Mouse (Mus musculus): ENCODE results near the gene Cdk8. TPM values are rescaled to one million over a fixed set of nuclear protein-coding genes. Genes with fewer than 3 reads are reported as not detected.

Cdk8 gene
- total RNA-seq, 2 experiments from 2014 or later: 42.7 to 50.6 TPM

GRCm38 (mm10) chr5:146234336-146234735 lies 3.3 kb downstream of the Cdk8 start:
- DNase-seq: no peak

GRCm38 (mm10) chr5:146238274-146238673 lies 7.2 kb downstream of the Cdk8 start:
- no peak for DNase-seq

GRCm38 (mm10) chr5:146240771-146241170 lies 9.7 kb downstream of the Cdk8 start:
- no peak for DNase-seq

- no peak for DNase-seq
Measured at GRCm38 (mm10) chr5:146241202-146241601, 10.2 kb downstream of the Cdk8 start.

GRCm38 (mm10) chr5:146245193-146245592 lies 14.2 kb downstream of the Cdk8 start:
- DNase-seq: no peak

- DNase-seq: no peak
Measured at GRCm38 (mm10) chr5:146245646-146246370, 14.8 kb downstream of the Cdk8 start.

GRCm38 (mm10) chr5:146246386-146246785 lies 15.4 kb downstream of the Cdk8 start:
- DNase-seq: no peak

GRCm38 (mm10) chr5:146247709-146248108 lies 16.7 kb downstream of the Cdk8 start:
- no peak for DNase-seq

GRCm38 (mm10) chr5:146248746-146249145 lies 17.7 kb downstream of the Cdk8 start:
- no peak for DNase-seq

- no peak for DNase-seq
Measured at GRCm38 (mm10) chr5:146250369-146251075, 19.5 kb downstream of the Cdk8 start.

GRCm38 (mm10) chr5:146251663-146252429 lies 20.8 kb downstream of the Cdk8 start:
- no peak for DNase-seq

- no peak for DNase-seq
Measured at GRCm38 (mm10) chr5:146253644-146254043, 22.6 kb downstream of the Cdk8 start.

- DNase-seq: no peak
Measured at GRCm38 (mm10) chr5:146260003-146260402, 29.0 kb downstream of the Cdk8 start.

GRCm38 (mm10) chr5:146265934-146266591 lies 35.0 kb downstream of the Cdk8 start:
- DNase-seq: no peak

- DNase-seq: no peak
Measured at GRCm38 (mm10) chr5:146267776-146268175, 36.7 kb downstream of the Cdk8 start.

- no peak for DNase-seq
Measured at GRCm38 (mm10) chr5:146270593-146270992, 39.6 kb downstream of the Cdk8 start.

- no peak for DNase-seq
Measured at GRCm38 (mm10) chr5:146271662-146272061, 40.6 kb downstream of the Cdk8 start.

- no peak for DNase-seq
Measured at GRCm38 (mm10) chr5:146273096-146273495, 42.1 kb downstream of the Cdk8 start.

- DNase-seq: no peak
Measured at GRCm38 (mm10) chr5:146274420-146275045, 43.5 kb downstream of the Cdk8 start.

- DNase-seq: no peak
Measured at GRCm38 (mm10) chr5:146277513-146277912, 46.5 kb downstream of the Cdk8 start.

GRCm38 (mm10) chr5:146280012-146280411 lies 49.0 kb downstream of the Cdk8 start:
- DNase-seq: no peak

GRCm38 (mm10) chr5:146281241-146281818 lies 50.3 kb downstream of the Cdk8 start:
- no peak for DNase-seq

All from layer of hippocampus, postnatal 36 days (tissue).